Mouse (Mus musculus) liver, embryonic 14.5 days (tissue): Measurements from ENCODE around the gene Chchd1. TPM values are rescaled to one million over a fixed set of nuclear protein-coding genes. Genes with fewer than 3 reads are reported as not detected.

Experiments
- ATAC-seq: fragments of 200-750 bp; cut with Nextera tagmentation; 2 replicates; pipeline ENCODE4 v1.8.0; 2017; ENCODE audit warnings: moderate number of reproducible peaks, mild to moderate bottlenecking, moderate library complexity; ENCODE audit not compliant: insufficient read depth
- DNase-seq, 3 experiments: peaks; one replicate each; pipeline ENCODE4 v3.0.0-alpha.2; 2012 to 2013; ENCODE audit warnings: low read depth in 3 of 3, low spot score in 3 of 3
- H3K27ac ChIP-seq: fragments of 300-500 bp; sonication (generic); 2 replicates; pipeline ENCODE4 v1.5.1; 2014; ENCODE audit warnings: moderate library complexity, mild to moderate bottlenecking, control low read depth, inconsistent platforms
- H3K27me3 ChIP-seq: fragments of 300-500 bp; sonication (generic); 2 replicates; pipeline ENCODE4 v1.6.1; 2014; ENCODE audit warnings: mild to moderate bottlenecking, low read length, moderate library complexity; ENCODE audit not compliant: control insufficient read depth, insufficient read depth
- H3K36me3 ChIP-seq: fragments of 300-500 bp; sonication (generic); replicated peaks from 2 replicates; pipeline ENCODE4 v1.6.1; 2014; ENCODE audit warnings: low read depth; ENCODE audit not compliant: control insufficient read depth, insufficient read depth
- H3K4me1 ChIP-seq, 2 experiments: fragments of 200-500 bp in 1 of 2; fragments of 300-500 bp in 1 of 2; sonication (generic) in 1 of 2; replicated peaks; 2 replicates each; pipeline ENCODE4 v1.6.1; 2012 to 2014; ENCODE audit warnings: antibody characterized with exemption in 1 of 2, inconsistent platforms in 1 of 2, low read length in 1 of 2; ENCODE audit not compliant: control insufficient read depth in 2 of 2, insufficient read depth in 2 of 2
- H3K4me2 ChIP-seq: fragments of 300-500 bp; sonication (generic); 2 replicates; pipeline ENCODE4 v1.6.1; 2014; ENCODE audit warnings: low read depth, mild to moderate bottlenecking, control low read depth, moderate library complexity
- H3K4me3 ChIP-seq, 2 experiments: fragments of 200-500 bp in 1 of 2; fragments of 300-500 bp in 1 of 2; sonication (generic) in 1 of 2; 2 replicates each; pipeline ENCODE4 v1.5.1; 2012 to 2014; ENCODE audit warnings: low read depth in 2 of 2, low read length in 2 of 2, mild to moderate bottlenecking in 2 of 2, control low read depth in 1 of 2, inconsistent platforms in 1 of 2, moderate library complexity in 1 of 2; ENCODE audit not compliant: insufficient read depth in 1 of 2
- H3K9ac ChIP-seq: fragments of 300-500 bp; sonication (generic); replicated peaks from 2 replicates; pipeline ENCODE4 v1.6.1; 2014; ENCODE audit warnings: mild to moderate bottlenecking, control low read depth, moderate library complexity
- H3K9me3 ChIP-seq: fragments of 300-500 bp; sonication (generic); 2 replicates; pipeline ENCODE4 v1.6.1; 2016; ENCODE audit warnings: low read length, mixed read lengths; ENCODE audit not compliant: control insufficient read depth
- CTCF ChIP-seq: IDR thresholded peaks from 2 replicates; pipeline ENCODE4 v1.5.1; 2016; ENCODE audit warnings: antibody characterized with exemption, low read depth, control low read depth
- EP300 ChIP-seq: IDR thresholded peaks from 2 replicates; pipeline ENCODE4 v1.6.1; 2016; ENCODE audit warnings: antibody characterized with exemption, low read depth
- WGBS: fragments of 180-500 bp; shearing (Covaris S2); extraction: QIAGEN DNeasy Blood & Tissue Kit; methylation state at CpG from one replicate; pipeline ENCODE4 v1.1.7; 2014; ENCODE audit not compliant: insufficient replicate concordance; 5-methylcytosine and 5-hydroxymethylcytosine counted together
- polyA plus RNA-seq, 2 experiments: library from polyadenylated mRNA; depleted of rRNA in 1 of 2; stranded (reverse) in 1 of 2; unstranded in 1 of 2; fragments of >200 nt; fragmentation: Nextera tagmentation in 1 of 2; extraction: Ambion mirVana in 1 of 2; gene quantifications; 2 replicates each; pipeline versions ENCODE4 v1.2.1 to v1.2.3; 2012 to 2014

The Chchd1 gene
- polyA plus RNA-seq, 2 experiments, result 58.8 to 138 TPM

DNA sequence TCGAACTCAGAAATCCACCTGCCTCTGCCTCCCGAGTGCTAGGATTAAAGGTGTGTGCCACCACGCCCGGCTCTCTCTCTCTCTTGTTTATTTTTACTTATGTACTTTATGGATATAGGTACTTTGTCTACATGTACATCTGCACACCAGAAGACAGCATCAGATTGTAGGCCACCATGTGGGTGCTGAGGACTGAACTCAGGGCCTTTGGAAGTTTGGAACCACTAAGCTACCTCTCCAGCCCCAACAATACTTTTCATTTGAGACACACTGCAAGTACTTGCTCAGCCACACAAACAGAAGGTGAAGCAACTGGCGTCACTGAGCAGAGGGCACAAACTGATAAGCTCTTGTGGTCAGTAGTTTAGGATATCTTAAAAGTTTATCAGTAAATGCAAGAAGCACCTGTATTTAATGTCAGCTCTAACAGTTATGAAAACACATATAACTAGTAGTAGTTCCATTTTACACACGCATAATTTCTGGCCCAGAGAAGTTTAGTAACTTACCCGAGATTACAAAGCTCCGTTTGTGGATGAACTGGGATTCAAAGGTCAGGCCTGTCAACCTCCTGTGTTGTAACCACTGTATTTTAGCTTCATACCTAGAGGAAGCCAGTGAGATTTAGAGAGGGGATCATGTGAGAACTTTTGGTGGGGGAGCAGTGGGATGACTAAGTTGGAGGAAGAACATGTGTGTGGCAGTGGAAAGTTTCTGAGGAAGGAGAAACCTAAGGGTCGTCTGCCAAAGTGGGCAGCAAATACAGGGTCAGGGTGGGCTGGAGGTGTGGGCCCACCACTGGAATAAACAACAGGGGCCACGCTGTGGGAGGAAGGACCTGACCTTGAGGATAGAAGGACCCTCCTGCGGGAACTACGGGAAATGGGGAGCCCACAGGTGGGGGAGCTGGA lies 30.5 kb downstream of the Chchd1 start:
- Histone ChIP-seq H3K9ac (peak overlapping the region; percentile 91), H3K36me3 (peaks cover 39% of the 10 kb centered on the region), H3K9me3 (no peaks in the 10 kb centered on the region), H3K27ac (peak overlapping the region; percentile 84), H3K4me2 (peak overlapping the region; percentile 77), H3K4me3 (peak overlapping the region; percentile 75 to 81), H3K27me3 (no peaks in the 10 kb centered on the region), H3K4me1 (peaks cover 29 to 31% of the 10 kb centered on the region in 2 experiments)
- peak; percentile 29; the same call in 1 of the 2 replicates for ATAC-seq
- 15% methylated on average over 12 of the region's 12 CpGs for WGBS
- DNase-seq, result peak; percentile 72 to 82 (median 76)
- TF ChIP-seq CTCF (no peak), EP300 (peak; percentile 91)

DNA sequence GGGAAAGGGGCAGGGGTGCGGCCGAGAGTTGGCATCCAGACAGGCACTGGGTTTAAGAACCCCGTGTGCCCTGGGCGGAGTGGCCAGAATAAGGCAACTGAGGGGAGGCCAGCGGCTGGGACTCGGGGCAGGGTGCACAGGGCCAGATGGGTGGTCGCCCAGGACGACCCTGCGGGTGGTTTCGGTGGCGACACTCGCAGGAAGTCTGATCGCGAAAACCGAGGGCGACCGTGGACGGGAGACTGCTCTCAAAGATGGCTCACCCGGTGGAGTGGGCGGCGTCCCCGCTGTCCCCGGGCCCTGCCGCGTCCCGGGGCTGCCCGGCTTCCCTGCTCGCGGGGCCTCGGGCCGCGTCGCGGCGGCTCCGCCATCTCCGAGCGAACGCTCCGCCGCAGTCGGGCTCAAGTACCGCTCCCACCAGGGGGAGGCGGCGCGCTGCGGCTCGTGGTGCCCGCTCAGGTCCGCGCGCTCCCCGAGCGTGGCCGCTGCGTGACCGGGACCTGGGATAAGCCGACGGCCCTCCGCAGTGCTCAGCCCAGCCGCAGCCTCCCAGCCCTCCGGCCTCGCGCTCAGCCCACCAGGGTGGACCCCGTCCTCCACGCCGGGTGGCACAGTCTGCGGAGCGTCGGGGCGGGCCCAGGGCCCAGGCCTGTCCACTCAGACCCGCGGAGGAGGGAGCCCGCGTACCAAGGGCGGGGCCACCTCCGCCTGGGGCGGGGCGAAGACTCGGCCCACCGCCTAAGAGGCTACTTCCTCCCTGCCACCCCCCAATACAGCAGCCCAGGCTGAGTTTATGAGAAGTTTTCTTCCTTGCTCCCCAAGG lies 31.4 kb downstream of the Chchd1 start, which contains the start of gene Ndst2:
Gene Ndst2 (minus strand): TSS at position 611 of the 823 bp plus-strand sequence.
- TF ChIP-seq EP300, result no peak
- no peak for TF ChIP-seq CTCF
- under 1% methylated on average over 64 of the region's 81 CpGs for WGBS
- Histone ChIP-seq H3K27me3 (no peaks in the 10 kb centered on the region), H3K4me1 (peaks cover 29 to 31% of the 10 kb centered on the region in 2 experiments), H3K4me2 (peak within 1 kb of the TSS; percentile 77), H3K4me3 (peak within 1 kb of the TSS; percentile 75 to 81), H3K9me3 (no peaks in the 10 kb centered on the region), H3K27ac (peak within 1 kb of the TSS; percentile 84), H3K9ac (peak within 1 kb of the TSS; percentile 91), H3K36me3 (peaks cover 30% of the 10 kb centered on the region)
- ATAC-seq, result peak; percentile 96
- peak; percentile 78 to 81 (median 79) for DNase-seq

GRCm38 (mm10) chr14:20735052-20735451 lies 32.2 kb downstream of the Chchd1 start:
- Histone ChIP-seq H3K4me1 (peaks cover 29 to 31% of the 10 kb centered on the region in 2 experiments), H3K9me3 (no peaks in the 10 kb centered on the region), H3K36me3 (peaks cover 22% of the 10 kb centered on the region), H3K27me3 (no peaks in the 10 kb centered on the region), H3K9ac (no peak overlapping the region; the same call in 1 of the 2 replicates), H3K27ac (peak overlapping the region; percentile 40; the same call in 1 of the 2 replicates), H3K4me3 (no peak overlapping the region; a peak in 1 of 4 replicates), H3K4me2 (peak overlapping the region; percentile 77)
- WGBS, result 50% methylated on average over 2 of the region's 2 CpGs
- ATAC-seq, result no peak
- no peak for TF ChIP-seq CTCF
- no peak for TF ChIP-seq EP300
- DNase-seq, result no peak

DNA sequence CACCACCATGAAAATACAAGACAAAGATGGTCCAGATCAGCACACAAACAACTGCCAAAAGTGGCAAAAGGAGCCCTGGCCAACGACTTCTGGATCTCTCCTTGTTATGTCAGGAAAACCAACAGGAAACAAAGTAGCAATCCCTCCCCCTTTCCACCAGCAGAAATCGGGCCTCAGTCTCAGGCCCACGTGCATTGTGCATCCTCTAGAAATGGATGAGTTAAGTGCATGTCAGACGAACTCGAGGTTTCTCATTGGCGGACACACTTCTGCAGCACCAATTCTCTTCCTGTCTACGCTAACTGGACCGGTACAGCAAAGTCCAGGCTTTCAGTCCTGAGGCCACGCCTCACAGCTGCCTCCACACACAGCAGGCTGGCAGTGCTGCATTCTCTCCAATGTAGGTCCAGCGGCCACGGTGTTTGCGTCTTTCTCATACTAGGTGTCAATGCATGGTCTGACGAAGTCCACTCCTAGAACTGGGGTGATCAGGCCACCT lies 33.1 kb downstream of the Chchd1 start:
- no peak overlapping the region for H3K4me3 ChIP-seq
- H3K4me2 ChIP-seq, result no peak overlapping the region
- H3K9ac ChIP-seq, result no peak overlapping the region
- WGBS, result 67% methylated on average over 13 of the region's 13 CpGs
- no peaks in the 10 kb centered on the region for H3K27me3 ChIP-seq
- H3K9me3 ChIP-seq, result no peaks in the 10 kb centered on the region
- TF ChIP-seq EP300, result no peak
- no peak for TF ChIP-seq CTCF
- ATAC-seq, result no peak
- no peak for DNase-seq
- no peak overlapping the region for H3K27ac ChIP-seq
- H3K4me1 ChIP-seq, result peaks cover 29% of the 10 kb centered on the region in 2 experiments
- H3K36me3 ChIP-seq, result peaks cover 15% of the 10 kb centered on the region
